Mouse (Mus musculus) lung, adult 2 months (tissue): Measurements from ENCODE around the gene Tln2. TPM values are rescaled to one million over a fixed set of nuclear protein-coding genes. Genes with fewer than 3 reads are reported as not detected.

Experiments used
- DNase-seq: peaks from one replicate; pipeline ENCODE4 v3.0.0; 2022
- H3K4me1 ChIP-seq: fragments of 200-500 bp; 2 replicates; pipeline ENCODE4 v1.6.1; 2011; ENCODE audit warnings: low read length; ENCODE audit not compliant: control insufficient read depth, insufficient read depth
- H3K4me3 ChIP-seq: fragments of 200-500 bp; replicated peaks from 2 replicates; pipeline ENCODE3; 2011; ENCODE audit warnings: low read depth, mild to moderate bottlenecking, control low read depth, low read length; ENCODE audit errors: extremely low read depth
- CTCF ChIP-seq: fragments of 200-500 bp; IDR thresholded peaks from 2 replicates; pipeline ENCODE4 v1.5.1; 2011; ENCODE audit warnings: mild to moderate bottlenecking, low read length, control low read depth; ENCODE audit not compliant: insufficient read depth
- POLR2A ChIP-seq: fragments of 200-500 bp; IDR thresholded peaks from 2 replicates; pipeline ENCODE4 v1.6.1; 2011; ENCODE audit warnings: low read depth, mild to moderate bottlenecking, control low read depth, low read length, borderline replicate concordance; ENCODE audit errors: extremely low read depth
- WGBS: fragments of 180-500 bp; shearing (Covaris S2); methylation state at CpG from one replicate; pipeline ENCODE4 v1.1.7; 2018; 5-methylcytosine and 5-hydroxymethylcytosine counted together
- polyA plus RNA-seq: library from polyadenylated mRNA; depleted of rRNA; stranded (reverse); fragments of >200 nt; gene quantifications from 2 replicates; pipeline ENCODE4 v1.2.3, GENCODE M21; 2012; rRNA removed

Tln2 gene
- polyA plus RNA-seq, 1 experiment: 14.1 TPM

GRCm38 (mm10) chr9:67182006-67182405 lies 377.5 kb downstream of the Tln2 start:
- no peak overlapping the region for H3K4me3 ChIP-seq
- no peaks in the 10 kb centered on the region for H3K4me1 ChIP-seq
- no peak for TF ChIP-seq CTCF
- TF ChIP-seq POLR2A: no peak
- no peak for DNase-seq
- 58% methylated on average over 6 of the region's 6 CpGs for WGBS

- WGBS: 88% methylated on average over 1 of the region's 1 CpGs
- TF ChIP-seq POLR2A: no peak
- no peak for TF ChIP-seq CTCF
- DNase-seq: no peak
- Histone ChIP-seq H3K4me3 (no peak overlapping the region), H3K4me1 (no peaks in the 10 kb centered on the region)
These were observed 380.8 kb downstream of the Tln2 start for GRCm38 (mm10) chr9:67178709-67179108.

GRCm38 (mm10) chr9:67178203-67178602 lies 381.3 kb downstream of the Tln2 start:
- TF ChIP-seq CTCF (no peak), POLR2A (no peak)
- no peak for DNase-seq
- 70% methylated on average over 5 of the region's 5 CpGs for WGBS
- Histone ChIP-seq H3K4me1 (no peaks in the 10 kb centered on the region), H3K4me3 (no peak overlapping the region)

- Histone ChIP-seq H3K4me1 (no peaks in the 10 kb centered on the region), H3K4me3 (no peak overlapping the region)
- WGBS: 77% methylated on average over 8 of the region's 8 CpGs
- no peak for TF ChIP-seq POLR2A
- TF ChIP-seq CTCF: no peak
- DNase-seq: no peak
These were observed 383.4 kb downstream of the Tln2 start for GRCm38 (mm10) chr9:67176073-67176472.

- no peaks in the 10 kb centered on the region; the same call in 1 of the 2 replicates for H3K4me1 ChIP-seq
- no peak overlapping the region for H3K4me3 ChIP-seq
- 90% methylated on average over 6 of the region's 6 CpGs for WGBS
- DNase-seq: no peak
- TF ChIP-seq POLR2A: no peak
- no peak for TF ChIP-seq CTCF
These were observed 385.7 kb downstream of the Tln2 start for GRCm38 (mm10) chr9:67173816-67174215.

GRCm38 (mm10) chr9:67173154-67173553 lies 386.3 kb downstream of the Tln2 start:
- no peak overlapping the region for H3K4me3 ChIP-seq
- no peaks in the 10 kb centered on the region; the same call in 1 of the 2 replicates for H3K4me1 ChIP-seq
- no peak for DNase-seq
- WGBS: 93% methylated on average over 4 of the region's 4 CpGs
- TF ChIP-seq POLR2A (no peak), CTCF (no peak)

GRCm38 (mm10) chr9:67171409-67171808 lies 388.1 kb downstream of the Tln2 start:
- 80% methylated on average over 4 of the region's 4 CpGs for WGBS
- TF ChIP-seq CTCF (no peak), POLR2A (no peak)
- H3K4me3 ChIP-seq: no peak overlapping the region
- DNase-seq: no peak
- no peaks in the 10 kb centered on the region; the same call in 1 of the 2 replicates for H3K4me1 ChIP-seq

GRCm38 (mm10) chr9:67170759-67171158 lies 388.7 kb downstream of the Tln2 start:
- Histone ChIP-seq H3K4me3 (no peak overlapping the region), H3K4me1 (no peaks in the 10 kb centered on the region; the same call in 1 of the 2 replicates)
- TF ChIP-seq POLR2A (no peak), CTCF (no peak)
- DNase-seq: no peak
- WGBS: 42% methylated on average over 8 of the region's 8 CpGs

- no peak for TF ChIP-seq POLR2A
- no peak for TF ChIP-seq CTCF
These were observed 389.5 kb downstream of the Tln2 start for GRCm38 (mm10) chr9:67170047-67170446.

More at GRCm38 (mm10) chr9:67170047-67170446, 389.5 kb downstream of the Tln2 start:
- WGBS: 67% methylated on average over 3 of the region's 3 CpGs
- H3K4me1 ChIP-seq: no peaks in the 10 kb centered on the region; the same call in 1 of the 2 replicates
- no peak for DNase-seq
- no peak overlapping the region for H3K4me3 ChIP-seq

Other genes with a start within 250 kb of the Tln2 start
- 10.6 and 21.0 TPM in 2 replicates for gene C2cd4b, start 199.7 kb upstream of the Tln2 start, polyA plus RNA-seq